Mouse (Mus musculus): ENCODE data around the gene Ugt1a2.
A peak's percentile ranks its signal among the peaks of the same experiment; 100 is the strongest.

Ugt1a2 gene

DNA sequence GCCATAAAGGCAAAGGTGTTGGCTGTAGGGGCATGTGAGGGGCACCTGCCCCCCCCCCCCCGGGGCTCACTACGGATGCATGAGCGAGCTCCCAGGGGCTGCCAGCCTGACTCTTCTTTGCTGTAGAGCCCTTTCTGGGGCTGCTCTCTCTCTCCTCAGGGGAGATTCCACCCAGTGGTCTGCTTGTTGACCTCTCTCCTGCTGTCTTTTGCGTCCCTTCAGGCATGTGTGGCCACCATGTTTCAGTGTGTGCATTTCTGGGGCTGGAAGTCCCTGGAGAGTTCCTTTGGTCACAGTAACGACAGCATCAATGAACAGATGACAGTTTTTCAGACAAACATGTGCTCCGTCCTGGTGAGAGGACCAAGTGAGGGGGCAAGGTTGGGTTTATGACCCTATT is 58.0 kb downstream of the Ugt1a2 start:
- DNase-seq (ENCODE audit: low spot score in 2 of 2) = peak in 1 of 2 experiments; percentile 17

- DNase-seq (ENCODE audit: low spot score in 2 of 2) = no peak
These were observed 58.7 kb downstream of the Ugt1a2 start for GRCm38 (mm10) chr1:88258881-88259642.

GRCm38 (mm10) chr1:88259643-88260024 is 59.2 kb downstream of the Ugt1a2 start:
- no peak for DNase-seq (ENCODE audit: low spot score in 2 of 2)

DNA sequence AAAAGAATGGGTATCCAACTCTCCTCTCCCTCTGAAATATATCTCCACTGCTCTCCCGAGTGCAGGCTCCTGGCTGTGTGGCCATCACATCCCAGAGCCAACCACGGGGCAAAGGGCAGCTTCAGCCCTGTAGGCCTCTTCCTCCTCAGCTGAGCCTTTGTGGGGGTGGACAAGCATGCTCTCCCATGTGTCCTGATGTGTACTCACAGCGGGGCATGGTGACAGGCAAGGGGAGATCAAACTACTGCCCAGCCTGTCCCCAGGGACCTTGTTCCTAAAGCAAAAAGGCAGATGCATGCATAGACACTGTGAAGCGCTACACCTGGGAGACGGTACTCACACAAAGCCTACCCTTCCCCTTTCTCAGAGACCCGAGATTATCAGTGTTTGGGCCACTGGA is 59.7 kb downstream of the Ugt1a2 start:
- no peak for DNase-seq (ENCODE audit: low spot score in 2 of 2)

DNA sequence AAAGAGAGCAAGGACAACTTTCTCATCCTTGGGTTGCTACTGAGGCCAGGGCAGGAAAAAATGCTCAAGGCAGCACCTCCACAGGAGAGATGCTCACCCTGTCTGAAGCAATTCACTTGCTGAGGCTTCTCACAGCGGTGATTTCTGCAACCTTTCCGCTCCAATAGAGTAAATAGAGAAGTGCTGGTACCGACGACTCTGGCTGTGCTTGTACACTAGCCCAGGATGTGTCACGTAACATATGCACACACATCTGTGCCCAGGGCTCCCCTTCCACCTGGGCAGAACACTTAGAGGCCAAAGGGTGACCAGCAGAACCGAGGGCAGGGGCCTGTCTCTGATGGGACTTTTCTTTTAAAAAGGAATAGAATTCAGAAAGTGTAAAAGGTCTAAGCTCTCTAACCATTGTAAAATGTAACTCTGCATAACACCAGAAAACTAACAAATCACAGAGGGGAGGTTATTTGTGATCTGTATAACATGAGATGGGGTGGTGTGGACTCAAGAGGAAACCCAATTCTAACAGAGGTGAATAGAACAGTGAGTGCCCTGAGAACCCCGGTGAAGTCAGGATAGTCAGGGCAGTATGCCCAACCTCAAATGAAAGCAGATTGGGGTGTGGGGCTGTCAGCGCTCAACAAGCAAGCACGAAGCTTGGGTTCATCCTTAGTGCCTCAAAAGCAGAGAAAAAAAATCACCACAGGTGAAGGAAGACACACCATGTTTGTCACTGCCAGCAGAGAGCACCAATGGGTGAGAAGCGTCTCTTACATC is 60.4 kb downstream of the Ugt1a2 start:
- no peak for DNase-seq (ENCODE audit: low spot score in 2 of 2)

GRCm38 (mm10) chr1:88261706-88262105 is 61.3 kb downstream of the Ugt1a2 start:
- DNase-seq (ENCODE audit: low spot score in 2 of 2) = no peak

GRCm38 (mm10) chr1:88262255-88262654 is 61.9 kb downstream of the Ugt1a2 start:
- DNase-seq (ENCODE audit: low spot score in 2 of 2) = no peak

DNA sequence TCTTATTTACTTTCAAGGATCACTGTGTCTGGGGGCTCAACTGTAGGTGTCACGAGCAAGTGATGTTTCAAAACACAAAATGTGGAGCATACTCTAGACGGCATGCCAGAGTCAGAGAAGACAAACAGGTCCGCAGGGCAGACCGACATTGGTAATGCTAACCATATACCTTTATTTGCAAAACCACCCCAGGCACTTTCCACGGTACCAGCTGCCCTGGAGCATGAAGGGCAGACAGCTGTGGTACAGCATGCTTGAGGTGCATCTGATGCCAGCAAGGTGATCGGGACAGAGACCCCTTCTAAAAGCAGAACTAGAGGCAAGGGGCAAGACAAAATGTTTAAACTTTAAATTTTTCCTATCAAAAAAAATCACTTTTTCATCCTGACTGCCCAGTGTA is 62.6 kb downstream of the Ugt1a2 start:
- no peak for DNase-seq (ENCODE audit: low spot score in 2 of 2)

DNA sequence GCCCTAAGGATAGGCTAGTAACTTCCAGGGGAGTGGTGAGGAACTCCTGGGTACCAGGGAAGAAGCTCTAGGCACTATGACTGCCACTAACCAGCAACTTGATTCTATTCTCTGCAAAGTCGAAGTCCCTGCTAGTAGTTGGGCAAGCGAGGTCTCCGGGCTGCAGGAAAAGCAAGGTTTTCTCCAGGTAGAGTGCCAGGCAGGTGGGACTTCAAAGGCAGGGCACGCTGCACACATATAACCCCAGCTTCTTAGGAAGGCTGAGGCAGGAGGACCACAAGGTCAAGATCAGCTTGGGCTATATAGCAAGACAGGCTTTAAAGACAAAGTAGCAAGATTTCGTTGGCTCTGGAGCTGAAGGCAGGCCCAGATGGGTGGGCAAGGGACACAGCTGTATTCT is 63.4 kb downstream of the Ugt1a2 start:
- DNase-seq (ENCODE audit: low spot score in 2 of 2) = no peak

DNA sequence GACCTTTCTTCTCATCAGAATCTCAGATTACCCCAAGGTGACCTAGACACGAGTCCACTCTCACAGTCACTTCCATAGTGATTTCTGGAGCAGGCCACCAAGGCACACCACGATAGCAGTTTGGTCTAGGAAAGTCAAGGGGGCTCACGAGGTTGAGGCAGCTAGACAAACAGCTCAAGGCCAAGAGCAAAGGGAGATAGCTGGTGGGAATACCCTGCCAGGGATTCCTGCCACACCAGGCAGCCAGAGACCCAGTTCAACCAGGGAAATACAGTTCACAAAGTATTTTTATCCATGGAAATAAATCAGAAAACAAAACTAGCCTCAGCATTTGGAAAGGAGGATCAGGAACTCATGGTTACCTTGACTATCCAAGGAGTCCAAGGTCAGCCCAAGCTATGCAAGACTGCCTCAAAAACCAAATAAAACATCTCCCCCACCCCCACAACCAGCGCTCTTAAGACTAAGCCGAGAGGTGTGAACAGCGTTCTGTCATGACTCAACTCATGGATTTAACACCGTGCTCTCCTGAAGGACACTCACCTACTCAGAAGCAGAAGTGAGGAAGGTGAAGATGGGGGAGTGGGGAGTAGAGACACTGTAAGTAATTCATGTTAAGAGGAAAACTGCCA is 64.0 kb downstream of the Ugt1a2 start:
- DNase-seq (ENCODE audit: low spot score in 2 of 2) = no peak

DNA sequence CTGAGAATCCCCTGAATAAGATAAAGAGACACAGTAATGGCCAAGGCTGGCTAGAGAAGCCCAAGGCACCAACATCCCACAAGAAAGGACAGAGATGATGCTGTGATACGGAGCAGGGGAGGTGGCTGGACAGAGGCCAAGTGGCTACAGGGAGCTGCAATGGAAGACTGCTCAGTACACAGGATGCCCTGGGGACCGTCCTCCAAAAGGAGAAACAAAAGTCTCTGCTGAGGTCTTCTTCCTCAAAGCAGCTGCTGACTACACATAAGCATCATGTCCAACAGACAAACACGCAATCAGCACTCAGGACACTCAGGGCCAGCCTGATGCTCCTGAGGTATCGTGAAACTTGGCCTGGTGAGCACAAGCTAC is 64.5 kb downstream of the Ugt1a2 start:
- DNase-seq (ENCODE audit: low spot score in 2 of 2) = no peak

- DNase-seq (ENCODE audit: low spot score in 2 of 2) = no peak
These were observed 65.7 kb downstream of the Ugt1a2 start for GRCm38 (mm10) chr1:88266123-88266522.

- no peak for DNase-seq (ENCODE audit: low spot score in 2 of 2)
These were observed 67.1 kb downstream of the Ugt1a2 start for GRCm38 (mm10) chr1:88267489-88267888.

GRCm38 (mm10) chr1:88268070-88268469 is 67.7 kb downstream of the Ugt1a2 start:
- no peak for DNase-seq (ENCODE audit: low spot score in 2 of 2)
